Mouse (Mus musculus) embryonic facial prominence, embryonic 15.5 days (tissue): ENCODE results near the gene Dclre1a. TPM values are rescaled to one million over a fixed set of nuclear protein-coding genes. Genes with fewer than 3 reads are reported as not detected.
"Not testable (repeated sequence)": the region's sequence is repeated elsewhere in the genome, so short reads cannot be mapped to it uniquely, and the experiment has no call there.

Experiments used
- ATAC-seq: fragments of 200-750 bp; cut with Nextera tagmentation; 2 replicates; pipeline ENCODE4 v1.8.0; 2017; ENCODE audit warnings: low read depth, moderate TSS enrichment; ENCODE audit not compliant: insufficient number of reproducible peaks, low FRiP score, low TSS enrichment
- H3K27ac ChIP-seq: fragments of 300-500 bp; sonication (generic); replicated peaks from 2 replicates; pipeline ENCODE4 v1.5.1; 2015; ENCODE audit warnings: mild to moderate bottlenecking, inconsistent platforms
- H3K27me3 ChIP-seq: fragments of 300-500 bp; sonication (generic); 2 replicates; pipeline ENCODE4 v1.6.1; 2015; ENCODE audit warnings: inconsistent platforms
- H3K36me3 ChIP-seq: fragments of 300-500 bp; sonication (generic); 2 replicates; pipeline ENCODE4 v1.6.1; 2015; ENCODE audit warnings: mild to moderate bottlenecking, inconsistent platforms
- H3K4me1 ChIP-seq: fragments of 300-500 bp; sonication (generic); 2 replicates; pipeline ENCODE4 v1.6.1; 2015; ENCODE audit warnings: inconsistent platforms
- H3K4me2 ChIP-seq: fragments of 300-500 bp; sonication (generic); replicated peaks from 2 replicates; pipeline ENCODE4 v1.6.1; 2015; ENCODE audit warnings: mild to moderate bottlenecking, inconsistent platforms
- H3K4me3 ChIP-seq: fragments of 300-500 bp; sonication (generic); replicated peaks from 2 replicates; pipeline ENCODE4 v1.5.1; 2015; ENCODE audit warnings: mild to moderate bottlenecking, inconsistent platforms
- H3K9ac ChIP-seq: fragments of 300-500 bp; sonication (generic); 2 replicates; pipeline ENCODE4 v1.6.1; 2015; ENCODE audit warnings: inconsistent platforms
- H3K9me3 ChIP-seq: fragments of 300-500 bp; sonication (generic); replicated peaks from 2 replicates; pipeline ENCODE4 v1.6.1; 2016; ENCODE audit warnings: inconsistent platforms
- WGBS: fragments of 180-500 bp; shearing (Covaris S2); methylation state at CpG from one replicate; pipeline ENCODE4 v1.1.7; 2015; 5-methylcytosine and 5-hydroxymethylcytosine counted together
- polyA plus RNA-seq: library from polyadenylated mRNA; unstranded; fragments of >200 nt; fragmentation: Nextera tagmentation; extraction: Ambion mirVana; gene quantifications from 2 replicates; pipeline ENCODE4 v1.2.1, GENCODE M21; 2015

Dclre1a gene
- polyA plus RNA-seq, 1 experiment from 2014 or later = 17.7 TPM

DNA sequence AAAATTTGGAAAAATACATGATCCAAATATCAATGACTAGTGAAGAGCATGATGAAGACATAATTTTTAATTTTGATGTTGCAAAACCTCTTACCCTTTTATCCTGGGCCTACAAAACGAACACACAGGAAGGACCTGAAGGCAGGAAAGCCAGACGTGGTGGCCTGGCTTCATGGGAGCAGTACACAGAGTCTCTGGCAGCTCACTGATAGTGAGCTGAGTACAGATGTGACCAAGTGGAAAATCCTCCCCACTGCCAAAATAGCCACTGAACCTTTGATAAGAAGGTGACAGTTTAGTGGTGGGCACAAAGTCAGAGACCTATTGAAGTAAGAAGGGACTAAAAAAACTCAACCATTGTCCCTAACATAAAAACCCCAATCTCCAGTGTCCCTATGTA is 34.5 kb downstream of the Dclre1a start:
- no CpG with 5 or more reads among the region's 2 CpGs for WGBS
- H3K4me2 ChIP-seq, H3K27ac ChIP-seq, H3K9me3 ChIP-seq, H3K4me3 ChIP-seq, H3K36me3 ChIP-seq, H3K9ac ChIP-seq, H3K27me3 ChIP-seq, ATAC-seq, H3K4me1 ChIP-seq: not testable (repeated sequence)

DNA sequence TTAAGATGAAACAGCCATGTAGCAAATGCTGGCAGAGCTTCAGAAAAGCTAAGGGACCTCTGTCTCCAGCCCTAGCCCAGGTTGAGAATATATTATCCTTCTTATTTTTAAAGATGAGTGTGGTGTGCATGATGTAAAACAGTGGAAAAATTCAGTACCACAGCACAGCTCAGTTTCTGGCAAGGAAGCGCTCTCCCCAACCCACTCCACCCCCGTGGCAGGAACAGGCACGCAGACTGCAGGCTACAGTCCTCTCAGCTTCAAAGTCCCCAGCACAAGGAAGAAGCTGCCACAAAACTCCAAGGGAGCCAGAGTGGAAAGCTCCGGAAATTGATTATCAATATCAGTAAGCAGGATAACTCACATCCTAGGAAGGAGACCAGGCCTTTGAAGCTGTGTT is 36.8 kb downstream of the Dclre1a start:
- H3K4me1 ChIP-seq, ATAC-seq: not testable (repeated sequence)
- WGBS = no CpG with 5 or more reads among the region's 4 CpGs

GRCm38 (mm10) chr19:56503525-56503924 is 44.5 kb downstream of the Dclre1a start:
- not testable (repeated sequence) for H3K4me2 ChIP-seq, H3K27me3 ChIP-seq, ATAC-seq, H3K4me1 ChIP-seq, H3K4me3 ChIP-seq, H3K27ac ChIP-seq, H3K9ac ChIP-seq, H3K36me3 ChIP-seq, H3K9me3 ChIP-seq
- no CpG with 5 or more reads among the region's 5 CpGs for WGBS

More for the DNA sequence above, 36.8 kb downstream of the Dclre1a start:
- H3K4me2 ChIP-seq, H3K9ac ChIP-seq, H3K27ac ChIP-seq, H3K27me3 ChIP-seq, H3K36me3 ChIP-seq, H3K4me3 ChIP-seq, H3K9me3 ChIP-seq: not testable (repeated sequence)

DNA sequence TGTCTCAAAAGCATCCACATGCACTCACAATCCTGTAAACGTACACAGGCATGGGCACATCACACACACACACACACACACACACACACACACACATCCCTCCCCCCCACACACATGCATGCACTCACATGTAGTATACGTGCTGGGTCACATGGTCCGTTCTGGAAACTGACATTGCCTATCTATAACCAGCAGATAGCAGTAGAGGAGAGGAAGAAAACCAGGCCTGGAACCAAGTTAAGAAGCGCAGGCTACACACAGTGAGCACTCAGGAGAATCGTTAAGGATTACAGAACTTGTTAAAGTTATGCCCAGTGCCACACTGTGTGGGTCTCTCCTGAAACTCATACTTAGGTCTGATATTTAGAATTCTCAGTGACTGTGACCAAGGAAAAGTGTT is 45.0 kb downstream of the Dclre1a start:
- not testable (repeated sequence) for H3K9me3 ChIP-seq, H3K4me3 ChIP-seq, ATAC-seq, H3K4me2 ChIP-seq, H3K27me3 ChIP-seq, H3K36me3 ChIP-seq, H3K4me1 ChIP-seq, H3K27ac ChIP-seq, H3K9ac ChIP-seq
- WGBS = no CpG with 5 or more reads among the region's 5 CpGs

DNA sequence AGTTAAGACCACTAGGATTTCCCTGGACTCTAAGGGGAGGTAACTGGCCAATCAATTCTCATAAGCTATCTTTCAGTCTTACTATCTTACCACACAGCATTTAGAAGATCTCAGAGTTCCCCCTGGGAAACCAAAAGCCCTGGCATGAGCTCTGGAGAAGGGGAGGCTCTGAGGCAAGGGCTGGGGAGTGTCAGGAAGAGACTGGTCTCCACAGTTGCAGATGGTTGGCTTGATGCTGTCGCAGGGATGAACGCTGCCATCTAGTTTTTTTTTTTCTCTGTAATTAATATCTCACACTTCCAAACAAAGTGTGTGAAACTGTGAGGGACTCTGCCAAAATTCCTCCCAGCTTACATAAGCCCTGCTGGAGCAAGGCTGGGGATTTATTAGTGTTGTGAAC is 53.9 kb downstream of the Dclre1a start:
- no CpG with 5 or more reads among the region's 2 CpGs for WGBS
- not testable (repeated sequence) for H3K27ac ChIP-seq, H3K9ac ChIP-seq, H3K4me2 ChIP-seq, H3K36me3 ChIP-seq, ATAC-seq, H3K27me3 ChIP-seq, H3K4me1 ChIP-seq, H3K9me3 ChIP-seq, H3K4me3 ChIP-seq

DNA sequence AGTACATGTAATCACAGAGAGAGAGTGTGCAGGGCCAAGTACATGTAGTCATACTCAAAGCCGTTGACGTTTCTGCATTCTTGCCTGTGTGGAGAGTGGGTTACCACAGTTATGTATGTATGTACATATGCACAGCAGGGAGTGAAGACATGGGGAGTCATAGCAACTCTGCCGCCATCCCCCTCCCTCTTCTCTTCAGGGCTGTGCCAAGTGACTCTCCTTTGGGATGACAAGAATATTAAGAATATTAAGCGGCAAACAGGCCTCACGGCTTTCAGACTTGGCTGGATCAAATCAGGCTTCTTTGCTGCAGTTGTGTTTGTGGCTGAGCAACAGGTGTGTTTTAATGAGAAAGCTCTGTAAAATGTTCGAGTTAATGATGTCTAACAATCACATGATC is 58.4 kb downstream of the Dclre1a start:
- no peak overlapping the region for H3K27ac ChIP-seq

GRCm38 (mm10) chr19:56487339-56487738 is 60.7 kb downstream of the Dclre1a start:
- Histone ChIP-seq H3K4me1 (peaks cover 6% of the 10 kb centered on the region; the same call in 1 of the 2 replicates), H3K36me3 (no peaks in the 10 kb centered on the region), H3K9ac (no peak overlapping the region), H3K4me2 (no peak overlapping the region), H3K27me3 (no peaks in the 10 kb centered on the region), H3K9me3 (no peaks in the 10 kb centered on the region), H3K27ac (no peak overlapping the region), H3K4me3 (no peak overlapping the region)
- WGBS = 97% methylated on average over 2 of the region's 2 CpGs
- no peak for ATAC-seq

More for the DNA sequence above, 58.4 kb downstream of the Dclre1a start:
- no peaks in the 10 kb centered on the region for H3K27me3 ChIP-seq
- no peaks in the 10 kb centered on the region for H3K9me3 ChIP-seq
- ATAC-seq = no peak
- peaks cover 6% of the 10 kb centered on the region; the same call in 1 of the 2 replicates for H3K4me1 ChIP-seq
- no peak overlapping the region for H3K4me3 ChIP-seq
- H3K36me3 ChIP-seq = no peaks in the 10 kb centered on the region
- no peak overlapping the region for H3K4me2 ChIP-seq
- no peak overlapping the region for H3K9ac ChIP-seq
- 45% methylated on average over 6 of the region's 6 CpGs for WGBS

- no peak overlapping the region for H3K4me3 ChIP-seq
- ATAC-seq = no peak
- no peaks in the 10 kb centered on the region for H3K36me3 ChIP-seq
- H3K4me2 ChIP-seq = no peak overlapping the region
- H3K9ac ChIP-seq = no peak overlapping the region
- H3K9me3 ChIP-seq = no peaks in the 10 kb centered on the region
- no peaks in the 10 kb centered on the region for H3K27me3 ChIP-seq
- H3K4me1 ChIP-seq = peaks cover 6% of the 10 kb centered on the region; the same call in 1 of the 2 replicates
- 78% methylated on average over 7 of the region's 7 CpGs for WGBS
- H3K27ac ChIP-seq = no peak overlapping the region
Measured at GRCm38 (mm10) chr19:56486926-56487325, 61.1 kb downstream of the Dclre1a start.

- no peak overlapping the region for H3K4me3 ChIP-seq
Measured at GRCm38 (mm10) chr19:56485376-56486271, 62.4 kb downstream of the Dclre1a start.

DNA sequence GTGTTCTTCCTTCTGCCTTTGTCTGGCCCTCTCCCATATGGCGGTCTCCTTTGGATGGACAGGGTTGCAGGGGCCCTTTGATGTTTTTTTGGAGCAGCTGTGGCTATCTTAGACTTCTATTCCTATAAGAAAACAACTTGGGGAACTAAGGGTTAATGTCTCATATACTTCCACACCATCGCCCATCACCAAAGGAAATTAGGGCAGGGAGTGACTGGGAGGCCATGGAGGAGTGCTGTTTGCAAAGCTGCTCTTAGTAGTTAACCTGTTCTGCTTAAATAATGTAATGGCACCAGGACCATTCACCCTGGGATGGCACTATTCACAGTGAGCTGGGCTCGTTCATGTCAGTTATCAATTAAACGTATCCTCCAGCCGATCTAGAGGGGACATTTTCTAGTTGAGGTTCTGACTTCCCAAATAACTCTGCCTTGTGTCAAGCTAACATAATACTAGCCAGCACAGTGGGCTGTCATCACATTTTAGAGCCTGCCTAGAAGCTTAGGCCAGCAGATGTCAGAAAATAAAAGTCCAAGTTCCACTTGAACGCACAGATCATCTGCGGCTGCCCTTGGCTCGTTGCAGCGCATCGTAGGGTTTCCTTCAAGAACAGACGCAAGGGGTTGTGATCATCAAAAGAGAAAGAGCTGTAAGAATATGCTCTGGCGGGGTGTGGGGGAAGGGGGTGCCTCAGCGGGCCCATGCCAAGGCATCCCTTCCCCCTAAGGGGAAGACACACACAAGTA is 63.2 kb downstream of the Dclre1a start:
- no peak overlapping the region for H3K4me2 ChIP-seq
- ATAC-seq = no peak
- no peak overlapping the region for H3K9ac ChIP-seq
- no peaks in the 10 kb centered on the region for H3K27me3 ChIP-seq
- 56% methylated on average over 13 of the region's 13 CpGs for WGBS
- no peak overlapping the region for H3K4me3 ChIP-seq
- no peaks in the 10 kb centered on the region for H3K36me3 ChIP-seq
- no peak overlapping the region for H3K27ac ChIP-seq
- H3K4me1 ChIP-seq = peaks cover 6% of the 10 kb centered on the region; the same call in 1 of the 2 replicates
- H3K9me3 ChIP-seq = no peaks in the 10 kb centered on the region

More at GRCm38 (mm10) chr19:56485376-56486271, 62.4 kb downstream of the Dclre1a start:
- H3K9me3 ChIP-seq = no peaks in the 10 kb centered on the region
- WGBS = 60% methylated on average over 13 of the region's 13 CpGs
- no peak overlapping the region for H3K4me2 ChIP-seq
- H3K9ac ChIP-seq = no peak overlapping the region
- no peaks in the 10 kb centered on the region for H3K36me3 ChIP-seq
- no peak overlapping the region for H3K27ac ChIP-seq
- H3K4me1 ChIP-seq = peaks cover 6% of the 10 kb centered on the region; the same call in 1 of the 2 replicates
- ATAC-seq = no peak
- no peaks in the 10 kb centered on the region for H3K27me3 ChIP-seq
